Mouse (Mus musculus): ENCODE measurements around the gene Fam49a.

GRCm38 (mm10) chr12:12428886-12429285 lies 166.9 kb downstream of the Fam49a start:
- no peak for TF ChIP-seq CTCF (IDR thresholded peaks at IDR 0.05; ENCODE audit: control insufficient read depth, insufficient read depth, insufficient read length)
- no peak for TF ChIP-seq MAX (IDR thresholded peaks at IDR 0.05)
- no peak for TF ChIP-seq CEBPB (IDR thresholded peaks at IDR 0.05; ENCODE audit: low read depth)
- no peak for TF ChIP-seq MYOG (IDR thresholded peaks at IDR 0.05; ENCODE audit: control insufficient read depth, extremely low read depth, insufficient read length)

Measured in C2C12 (cell line).